Mouse (Mus musculus): ENCODE measurements at regions not wholly inside any gene's neighbourhood (a gene's known extent, or its start where the extent isn't known, plus 50 kb on each side); places are given as distances from the start of the nearest gene placed in this dataset.

- TF ChIP-seq POLR2A (IDR thresholded peaks at IDR 0.05; ENCODE audit: borderline replicate concordance, low read depth, low read length) (no peak), CTCF (IDR thresholded peaks at IDR 0.05; ENCODE audit: low read depth, low read length) (no peak)
- H3K27ac ChIP-seq (ENCODE audit: insufficient read depth, low read depth, low read length), result no peak overlapping the region
- H3K4me1 ChIP-seq (ENCODE audit: control insufficient read depth, insufficient read depth, low read length), result no peaks in the 10 kb centered on the region
- no peak overlapping the region for H3K4me3 ChIP-seq (ENCODE audit: insufficient read depth, low read length)
These were observed 388.5 kb upstream of the Atp11b start for GRCm38 (mm10) chr3:35365431-35365830.

- Histone ChIP-seq H3K4me3 (ENCODE audit: insufficient read depth, low read length) (no peak overlapping the region), H3K4me1 (ENCODE audit: control insufficient read depth, insufficient read depth, low read length) (no peaks in the 10 kb centered on the region), H3K27ac (ENCODE audit: insufficient read depth, low read depth, low read length) (no peak overlapping the region)
- TF ChIP-seq POLR2A (IDR thresholded peaks at IDR 0.05; ENCODE audit: borderline replicate concordance, low read depth, low read length) (no peak), CTCF (IDR thresholded peaks at IDR 0.05; ENCODE audit: low read depth, low read length) (no peak)
These were observed 381.6 kb upstream of the Atp11b start for GRCm38 (mm10) chr3:35372276-35372675.

GRCm38 (mm10) chr3:35387386-35387785 is 366.5 kb upstream of the Atp11b start:
- no peaks in the 10 kb centered on the region for H3K4me1 ChIP-seq (ENCODE audit: control insufficient read depth, insufficient read depth, low read length)
- H3K4me3 ChIP-seq (ENCODE audit: insufficient read depth, low read length), result no peak overlapping the region
- TF ChIP-seq CTCF (IDR thresholded peaks at IDR 0.05; ENCODE audit: low read depth, low read length) (no peak), POLR2A (IDR thresholded peaks at IDR 0.05; ENCODE audit: borderline replicate concordance, low read depth, low read length) (no peak)
- no peak overlapping the region for H3K27ac ChIP-seq (ENCODE audit: insufficient read depth, low read depth, low read length)

GRCm38 (mm10) chr3:35392657-35393056 is 361.2 kb upstream of the Atp11b start:
- Histone ChIP-seq H3K4me1 (ENCODE audit: control insufficient read depth, insufficient read depth, low read length) (no peaks in the 10 kb centered on the region), H3K27ac (ENCODE audit: insufficient read depth, low read depth, low read length) (no peak overlapping the region), H3K4me3 (ENCODE audit: insufficient read depth, low read length) (no peak overlapping the region)
- no peak for TF ChIP-seq CTCF (IDR thresholded peaks at IDR 0.05; ENCODE audit: low read depth, low read length)
- TF ChIP-seq POLR2A (IDR thresholded peaks at IDR 0.05; ENCODE audit: borderline replicate concordance, low read depth, low read length), result no peak

GRCm38 (mm10) chr3:35400213-35400612 is 353.7 kb upstream of the Atp11b start:
- Histone ChIP-seq H3K4me1 (ENCODE audit: control insufficient read depth, insufficient read depth, low read length) (no peaks in the 10 kb centered on the region), H3K27ac (ENCODE audit: insufficient read depth, low read depth, low read length) (no peak overlapping the region), H3K4me3 (ENCODE audit: insufficient read depth, low read length) (no peak overlapping the region)
- TF ChIP-seq CTCF (IDR thresholded peaks at IDR 0.05; ENCODE audit: low read depth, low read length), result no peak
- no peak for TF ChIP-seq POLR2A (IDR thresholded peaks at IDR 0.05; ENCODE audit: borderline replicate concordance, low read depth, low read length)

- Histone ChIP-seq H3K4me3 (ENCODE audit: insufficient read depth, low read length) (no peak overlapping the region), H3K27ac (ENCODE audit: insufficient read depth, low read depth, low read length) (no peak overlapping the region), H3K4me1 (ENCODE audit: control insufficient read depth, insufficient read depth, low read length) (no peaks in the 10 kb centered on the region)
- TF ChIP-seq CTCF (IDR thresholded peaks at IDR 0.05; ENCODE audit: low read depth, low read length), result no peak
- TF ChIP-seq POLR2A (IDR thresholded peaks at IDR 0.05; ENCODE audit: borderline replicate concordance, low read depth, low read length), result no peak
These were observed 351.2 kb upstream of the Atp11b start for GRCm38 (mm10) chr3:35402666-35403065.

GRCm38 (mm10) chr3:35403952-35404351 is 350.0 kb upstream of the Atp11b start:
- TF ChIP-seq POLR2A (IDR thresholded peaks at IDR 0.05; ENCODE audit: borderline replicate concordance, low read depth, low read length), result no peak
- no peak for TF ChIP-seq CTCF (IDR thresholded peaks at IDR 0.05; ENCODE audit: low read depth, low read length)
- no peak overlapping the region for H3K4me3 ChIP-seq (ENCODE audit: insufficient read depth, low read length)
- no peak overlapping the region for H3K27ac ChIP-seq (ENCODE audit: insufficient read depth, low read depth, low read length)

GRCm38 (mm10) chr3:35404492-35405390 is 349.2 kb upstream of the Atp11b start:
- no peaks in the 10 kb centered on the region for H3K4me1 ChIP-seq (ENCODE audit: control insufficient read depth, insufficient read depth, low read length)
- no peak overlapping the region for H3K4me3 ChIP-seq (ENCODE audit: insufficient read depth, low read length)
- H3K27ac ChIP-seq (ENCODE audit: insufficient read depth, low read depth, low read length), result no peak overlapping the region
- TF ChIP-seq CTCF (IDR thresholded peaks at IDR 0.05; ENCODE audit: low read depth, low read length), result no peak
- no peak for TF ChIP-seq POLR2A (IDR thresholded peaks at IDR 0.05; ENCODE audit: borderline replicate concordance, low read depth, low read length)

More at GRCm38 (mm10) chr3:35403952-35404351, 350.0 kb upstream of the Atp11b start:
- no peaks in the 10 kb centered on the region for H3K4me1 ChIP-seq (ENCODE audit: control insufficient read depth, insufficient read depth, low read length)

GRCm38 (mm10) chr3:35405621-35406079 is 348.3 kb upstream of the Atp11b start:
- H3K27ac ChIP-seq (ENCODE audit: insufficient read depth, low read depth, low read length), result no peak overlapping the region

GRCm38 (mm10) chr3:35437687-35438086 is 316.2 kb upstream of the Atp11b start:
- H3K4me3 ChIP-seq (ENCODE audit: insufficient read depth, low read length), result no peak overlapping the region
- no peak for TF ChIP-seq POLR2A (IDR thresholded peaks at IDR 0.05; ENCODE audit: borderline replicate concordance, low read depth, low read length)
- no peak for TF ChIP-seq CTCF (IDR thresholded peaks at IDR 0.05; ENCODE audit: low read depth, low read length)
- H3K4me1 ChIP-seq (ENCODE audit: control insufficient read depth, insufficient read depth, low read length), result no peaks in the 10 kb centered on the region
- no peak overlapping the region for H3K27ac ChIP-seq (ENCODE audit: insufficient read depth, low read depth, low read length)

More at GRCm38 (mm10) chr3:35405621-35406079, 348.3 kb upstream of the Atp11b start:
- Histone ChIP-seq H3K4me3 (ENCODE audit: insufficient read depth, low read length) (no peak overlapping the region), H3K4me1 (ENCODE audit: control insufficient read depth, insufficient read depth, low read length) (no peaks in the 10 kb centered on the region)
- TF ChIP-seq POLR2A (IDR thresholded peaks at IDR 0.05; ENCODE audit: borderline replicate concordance, low read depth, low read length), result no peak
- no peak for TF ChIP-seq CTCF (IDR thresholded peaks at IDR 0.05; ENCODE audit: low read depth, low read length)

Measured in bone marrow macrophage, adult 2 months (primary cell).